Mouse (Mus musculus): ENCODE data around the gene Cadm3.
A peak's percentile ranks its signal among the peaks of the same experiment; 100 is the strongest.

Cadm3 gene

DNA sequence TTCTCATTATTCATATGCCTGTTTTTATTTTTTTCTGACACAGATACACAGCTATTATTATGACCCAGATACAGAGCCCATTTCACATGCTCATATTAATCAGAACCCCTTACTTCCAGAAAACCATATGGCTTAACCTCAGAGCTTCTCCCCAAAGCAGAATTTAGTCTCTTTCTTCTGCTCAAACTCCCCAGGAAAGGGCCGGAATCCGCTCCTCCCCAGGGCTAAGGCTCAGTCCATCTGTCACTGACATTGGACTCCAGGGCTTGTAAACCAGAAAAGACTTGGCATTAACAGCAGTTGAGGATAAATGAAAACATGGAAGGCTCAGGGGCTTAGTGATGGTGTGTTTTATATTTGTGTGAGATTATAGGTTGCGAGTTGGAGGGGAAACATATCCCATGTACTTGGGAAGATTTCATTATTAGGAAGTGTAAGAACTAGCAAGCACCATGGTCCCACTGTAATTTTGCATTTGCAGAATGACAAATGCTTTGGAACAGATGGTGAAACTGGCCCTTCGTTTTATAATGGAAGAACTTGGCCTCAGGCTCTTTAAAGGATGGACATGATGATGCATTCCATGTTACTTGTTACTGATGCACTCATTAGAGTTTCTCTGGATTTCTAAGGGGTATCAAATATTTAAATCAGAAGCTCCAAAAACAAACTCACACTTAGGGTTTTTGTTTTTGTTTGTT lies 7.8 kb downstream of the Cadm3 start:
- no peak for DNase-seq (ENCODE audit: low spot score in 2 of 2)

DNA sequence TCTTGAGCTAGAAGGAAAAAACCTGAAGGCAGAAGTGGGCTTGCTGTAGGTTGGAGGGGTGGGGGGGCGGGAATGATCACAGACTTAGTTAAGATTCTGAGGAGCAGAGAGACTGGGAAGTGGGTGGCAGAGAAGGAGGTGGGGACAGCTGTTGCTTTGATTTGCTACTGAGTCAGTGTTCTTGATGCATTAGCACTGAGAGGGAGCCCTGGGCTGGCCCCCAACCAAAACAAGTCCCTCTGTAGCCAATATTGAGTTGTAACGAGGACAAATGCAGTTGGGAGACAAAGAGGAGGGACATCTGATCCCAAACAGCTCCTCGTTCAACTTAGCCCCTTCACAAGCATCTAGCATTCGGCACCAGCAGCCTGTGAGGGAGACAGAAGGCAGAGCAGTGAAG lies 9.7 kb downstream of the Cadm3 start:
- DNase-seq (ENCODE audit: low spot score in 2 of 2): no peak

DNA sequence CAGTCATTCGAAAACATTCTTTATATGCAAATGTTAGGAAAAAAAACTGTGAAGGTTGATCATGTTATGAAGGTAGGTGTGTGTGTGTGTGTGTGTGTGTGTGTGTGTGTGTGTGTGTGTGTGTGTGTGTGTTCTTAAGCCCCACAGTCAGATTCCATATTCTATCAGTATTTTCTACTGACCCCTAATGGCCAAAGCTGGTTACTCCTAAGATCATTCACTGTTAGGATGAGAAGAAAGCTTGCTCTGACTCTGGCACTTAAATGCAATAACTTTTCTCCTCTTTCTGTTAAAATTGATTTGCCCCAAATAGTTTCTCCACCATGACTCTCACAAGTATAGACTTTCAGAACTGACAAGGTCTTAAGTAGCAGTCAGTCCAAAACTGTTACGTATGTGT lies 10.8 kb downstream of the Cadm3 start:
- no peak for DNase-seq (ENCODE audit: low spot score in 2 of 2)

DNA sequence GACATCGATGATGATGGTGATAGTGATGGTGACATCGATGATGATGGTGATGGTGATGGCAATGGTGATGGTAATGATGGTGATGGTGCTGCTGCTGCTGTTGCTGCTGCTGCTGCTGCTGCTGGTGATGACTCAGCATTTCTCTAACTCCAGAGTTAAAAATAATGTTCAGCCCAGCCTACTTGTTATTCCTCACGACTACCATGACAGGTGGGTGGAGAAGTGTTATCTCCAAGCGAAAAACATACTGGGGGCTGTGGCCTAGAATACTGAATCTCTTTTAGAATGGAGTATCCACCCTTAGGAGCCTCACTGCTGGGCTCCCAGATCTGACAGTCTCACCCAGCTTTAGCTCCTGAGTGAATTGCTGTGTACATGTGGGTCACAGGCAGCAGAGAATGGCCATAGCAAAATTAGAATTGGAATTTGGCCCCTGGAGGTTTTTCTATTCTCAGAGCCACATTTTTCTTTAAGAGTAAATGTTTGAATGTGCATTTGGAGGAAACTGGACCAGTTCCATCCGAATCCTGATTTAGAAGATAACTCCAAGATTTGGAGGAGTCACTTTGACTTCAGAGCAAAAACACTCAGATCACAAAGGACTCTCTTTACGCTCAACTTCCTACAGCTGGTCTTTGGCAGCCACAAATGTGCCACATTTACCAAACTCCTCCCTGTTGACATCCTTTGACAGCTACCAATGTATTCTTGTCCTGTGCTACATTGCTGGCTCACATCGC lies 12.2 kb downstream of the Cadm3 start:
- no peak for DNase-seq (ENCODE audit: low spot score in 2 of 2)

DNA sequence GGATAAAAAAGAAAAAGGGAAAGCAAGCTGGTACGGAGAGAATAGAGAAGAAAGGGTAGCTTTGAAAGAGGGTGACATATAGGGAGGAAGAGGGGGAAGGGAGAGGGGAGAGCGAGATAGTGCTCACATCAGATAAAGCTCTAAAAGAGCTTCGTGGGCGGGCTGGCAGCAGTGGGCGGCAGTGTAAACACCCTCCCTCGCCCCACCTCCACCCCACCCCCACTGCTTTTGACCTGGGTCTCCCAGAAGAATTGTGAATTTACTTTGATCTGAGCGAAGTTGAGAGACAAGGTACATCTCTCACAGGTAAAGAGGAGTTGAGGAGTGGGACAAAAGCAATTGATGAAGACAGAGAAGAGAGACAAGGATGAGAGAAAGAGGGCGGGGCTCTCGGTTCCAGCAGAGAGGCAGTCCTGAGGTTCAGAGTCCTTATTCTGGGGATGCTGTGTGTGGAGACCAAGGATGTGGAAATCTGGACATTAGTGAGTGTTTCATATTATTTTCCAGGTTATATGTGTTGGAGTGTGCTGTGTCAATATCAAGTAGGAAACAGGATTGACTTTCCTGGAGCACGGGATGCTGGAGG lies 17.0 kb downstream of the Cadm3 start, which contains the start of gene Aim2:
TSS of gene Aim2 (plus strand) at position 508 of the 586 bp plus-strand sequence.
- DNase-seq (ENCODE audit: low spot score in 2 of 2): no peak

DNA sequence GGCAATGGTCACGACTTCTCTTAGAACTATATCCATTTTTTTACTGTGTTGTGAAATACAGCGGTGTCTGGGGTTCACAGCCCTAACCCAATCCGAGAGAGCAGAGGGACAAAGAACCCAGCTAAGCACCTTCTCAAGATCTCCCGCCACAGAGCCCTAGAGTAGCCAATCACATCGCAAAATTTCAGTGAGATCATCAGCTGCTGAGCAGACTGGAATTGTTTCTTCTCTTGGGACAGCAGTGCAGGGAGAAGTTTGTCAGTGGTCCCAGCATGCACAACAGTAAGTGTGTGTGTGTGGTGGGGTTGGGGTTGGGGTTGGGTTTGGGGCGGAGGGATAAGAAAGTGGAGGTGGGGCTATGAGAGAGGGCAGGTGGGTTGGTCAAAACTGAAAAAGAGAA lies 17.5 kb downstream of the Cadm3 start:
- peak; percentile 23 to 27 for DNase-seq (ENCODE audit: low spot score in 2 of 2)

DNA sequence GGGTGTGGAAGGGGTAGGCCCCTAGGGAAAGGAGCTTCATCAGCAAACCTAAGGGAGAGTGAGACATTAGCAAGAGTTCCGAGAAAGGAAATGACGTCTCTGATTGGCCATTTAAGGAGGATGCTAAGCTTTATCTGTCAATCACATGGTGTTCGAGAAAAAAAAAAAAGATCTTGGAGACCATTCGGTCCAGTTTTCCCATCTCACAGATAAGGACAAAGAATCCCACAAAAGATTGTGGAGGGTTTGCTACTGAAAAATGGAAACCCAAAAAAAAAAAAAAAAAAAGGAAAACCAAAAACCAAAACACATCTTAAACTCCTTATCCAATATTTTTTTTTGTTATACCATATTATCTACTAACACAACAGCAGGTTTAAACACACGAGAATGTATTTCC lies 18.3 kb downstream of the Cadm3 start:
- no peak for DNase-seq (ENCODE audit: low spot score in 2 of 2)

DNA sequence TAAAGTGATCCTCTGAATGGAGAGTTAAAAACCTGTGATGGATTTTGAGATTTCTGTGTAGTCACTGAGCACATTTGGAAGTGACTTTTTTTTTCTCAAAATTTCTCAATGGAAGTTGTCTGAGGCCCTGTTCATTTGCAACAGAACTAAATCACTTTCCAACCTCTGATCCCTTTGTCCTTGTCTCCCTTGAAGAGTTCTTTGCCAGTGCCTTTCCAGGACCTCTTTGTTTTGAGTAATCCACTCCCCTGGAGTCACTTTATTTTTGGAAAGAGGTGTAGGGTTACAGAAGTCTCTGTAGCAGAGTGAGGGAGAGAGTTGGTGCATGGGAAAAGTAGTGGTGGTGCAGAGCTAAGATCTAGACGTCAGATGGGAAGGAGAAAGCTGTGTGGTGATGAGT lies 19.0 kb downstream of the Cadm3 start:
- DNase-seq (ENCODE audit: low spot score in 2 of 2): peak in 1 of 2 experiments; percentile 8

DNA sequence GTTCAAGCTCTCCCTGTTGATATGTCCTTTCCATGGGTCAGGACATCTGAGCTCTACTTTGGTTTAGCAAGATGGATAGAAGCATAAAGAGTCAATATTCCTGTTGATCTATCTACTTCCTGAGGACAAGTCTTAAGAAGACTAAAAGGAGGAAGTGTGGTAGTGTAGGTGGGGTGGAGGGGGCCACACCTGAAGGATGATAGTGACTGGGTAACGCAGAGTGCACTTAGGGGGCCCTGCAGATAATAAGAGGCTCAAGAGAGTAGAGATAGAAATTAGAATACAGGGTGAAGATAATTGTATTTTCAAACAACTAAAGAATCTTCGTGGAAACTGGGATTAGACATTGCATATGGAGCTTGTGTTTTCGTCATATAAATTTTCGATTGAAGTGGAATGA lies 22.4 kb downstream of the Cadm3 start:
- DNase-seq (ENCODE audit: low spot score in 2 of 2): no peak

DNA sequence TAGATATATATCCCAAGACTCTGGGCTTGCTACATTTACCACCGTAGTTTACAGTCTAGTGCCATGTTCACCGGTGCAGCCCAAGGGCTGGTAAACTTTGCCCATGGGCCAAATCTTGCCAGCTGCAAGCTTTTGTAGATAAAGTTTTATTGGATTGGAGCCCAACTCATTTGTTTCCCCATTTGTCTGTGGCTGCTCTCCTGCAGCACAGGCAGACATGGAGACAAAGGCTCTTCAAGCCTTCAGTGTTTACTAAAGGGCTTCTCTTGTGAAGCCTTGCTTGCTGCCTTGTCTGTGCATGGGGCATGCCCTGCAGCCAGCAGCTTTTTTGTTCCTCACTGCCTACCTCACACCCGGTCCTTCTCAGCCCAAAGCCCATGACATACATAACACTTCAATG lies 23.6 kb downstream of the Cadm3 start:
- DNase-seq (ENCODE audit: low spot score in 2 of 2): no peak

DNA sequence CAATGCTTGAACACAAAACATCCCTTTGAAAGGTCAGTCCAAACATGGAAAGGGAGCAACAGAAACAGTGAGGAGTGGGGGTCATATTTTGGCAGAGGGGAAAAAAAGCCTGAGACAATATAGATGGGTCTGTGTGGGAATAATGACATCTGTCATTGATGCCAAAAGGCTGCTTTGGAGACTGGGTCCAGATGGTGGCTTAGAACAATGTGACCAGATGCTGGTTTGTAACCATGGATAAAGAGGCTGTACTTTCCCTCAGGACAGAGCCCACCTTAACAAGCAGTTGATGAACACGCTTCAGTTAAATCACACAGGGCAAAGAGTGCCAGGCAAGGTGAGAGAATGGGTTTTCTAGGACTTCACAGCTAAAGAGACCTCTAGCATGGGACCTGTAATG lies 25.1 kb downstream of the Cadm3 start:
- DNase-seq (ENCODE audit: low spot score in 2 of 2): no peak

DNA sequence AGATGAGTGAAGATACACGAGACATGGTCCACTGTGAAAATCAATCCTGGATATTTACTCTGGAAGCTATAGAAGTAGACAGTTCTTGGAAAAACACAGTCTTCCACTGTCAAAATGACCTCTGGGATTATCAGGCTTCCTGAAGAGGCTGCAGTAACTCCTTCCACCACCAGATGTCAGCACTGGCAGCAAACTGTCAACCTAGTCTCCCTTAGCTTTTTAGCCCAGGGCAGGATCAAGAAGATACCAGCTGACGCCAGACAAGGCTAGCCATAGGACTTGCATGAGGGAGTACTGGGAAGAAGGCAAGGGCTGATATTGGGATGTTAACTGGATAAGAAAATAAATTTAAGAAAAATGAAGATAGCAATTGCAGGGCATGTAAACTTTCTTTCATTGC lies 28.0 kb downstream of the Cadm3 start:
- peak in 1 of 2 experiments; percentile 29 for DNase-seq (ENCODE audit: low spot score in 2 of 2)

DNA sequence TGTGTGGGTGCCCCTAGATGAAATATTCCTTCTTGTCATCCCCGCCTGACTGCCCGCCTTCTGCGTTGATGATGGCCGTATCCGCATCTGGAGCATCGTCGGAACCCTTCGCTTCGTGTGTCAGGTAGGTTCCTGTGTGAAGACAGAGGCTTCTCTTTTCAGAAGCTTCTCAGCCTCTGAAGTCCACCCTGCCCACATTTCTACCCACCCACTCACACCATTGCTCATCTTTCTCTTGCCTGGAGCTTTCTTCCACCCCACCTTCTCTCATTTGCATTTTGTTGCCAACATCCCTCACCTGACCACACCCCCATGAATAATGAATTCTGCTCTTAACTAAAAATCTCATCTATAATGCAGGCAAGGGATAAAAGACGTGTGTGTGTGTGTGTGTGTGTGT lies 30.5 kb downstream of the Cadm3 start:
- no peak for DNase-seq (ENCODE audit: low spot score in 2 of 2)

DNA sequence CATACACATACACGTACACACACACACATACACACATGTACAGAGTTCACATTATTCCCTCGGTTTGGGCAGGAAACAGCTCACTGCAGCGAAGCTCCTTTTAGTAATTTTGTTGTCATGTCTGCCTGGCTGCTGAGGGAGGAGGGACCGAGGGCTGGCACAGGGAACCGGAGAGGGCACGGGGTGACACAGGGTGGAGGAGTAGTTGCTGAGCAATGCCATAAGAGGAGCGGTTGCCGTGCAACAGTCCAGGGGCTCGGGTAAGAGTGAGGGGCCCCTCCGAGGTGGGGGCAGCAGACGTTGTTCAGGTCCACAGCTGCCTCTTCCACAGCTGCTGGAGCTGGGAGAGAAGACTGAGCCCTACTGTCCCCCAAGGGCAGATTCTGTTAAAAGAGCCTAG lies 31.6 kb downstream of the Cadm3 start:
- no peak for DNase-seq (ENCODE audit: low spot score in 2 of 2)

DNA sequence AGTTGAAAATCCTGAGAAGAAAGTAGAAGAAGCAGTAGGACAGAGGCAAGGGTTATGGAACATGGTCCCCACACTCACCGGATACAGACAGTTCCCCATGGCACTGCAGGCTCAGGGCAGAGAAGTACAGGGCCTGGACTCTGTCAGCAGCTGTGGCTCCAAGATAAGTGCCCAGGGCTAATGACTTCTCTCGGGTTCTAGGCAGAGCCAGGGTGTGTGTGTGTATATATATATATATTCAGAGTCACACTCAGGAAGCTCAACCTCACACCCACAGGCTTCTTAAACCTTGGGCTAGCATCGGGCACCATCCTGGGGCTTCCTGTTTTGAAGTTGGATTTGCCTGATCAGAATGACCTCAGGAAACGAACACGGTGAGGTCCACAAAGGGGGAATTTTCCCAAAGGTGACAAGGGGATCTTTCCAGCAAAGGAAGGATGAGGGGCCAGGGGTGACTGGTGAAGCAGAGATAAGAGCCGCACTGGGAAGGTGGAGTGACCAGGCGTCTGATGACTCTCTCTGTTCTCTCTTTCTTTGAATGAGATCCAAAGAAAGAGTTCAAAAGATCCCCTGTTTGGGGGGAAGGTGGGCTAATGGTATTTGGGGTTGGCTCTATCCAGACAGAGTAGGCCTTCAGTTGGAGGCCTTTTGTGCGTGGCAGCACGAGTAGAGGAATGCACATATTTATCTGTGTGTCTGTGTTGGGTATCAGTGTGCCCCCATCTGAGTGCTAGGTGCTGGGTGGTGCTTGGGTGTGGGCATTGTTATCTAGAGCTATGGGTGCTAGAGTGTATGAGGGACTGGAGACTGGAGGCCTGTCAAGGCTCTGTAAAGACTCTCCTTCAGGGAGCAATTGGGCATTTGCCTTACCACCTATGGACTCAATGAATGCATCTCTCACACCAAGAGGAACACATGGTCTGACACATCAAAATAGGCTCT lies 33.9 kb downstream of the Cadm3 start, which contains the start of gene Ackr1:
TSS of gene Ackr1 (minus strand) at position 439 of the 942 bp plus-strand sequence.
- DNase-seq (ENCODE audit: low spot score in 2 of 2): no peak

DNA sequence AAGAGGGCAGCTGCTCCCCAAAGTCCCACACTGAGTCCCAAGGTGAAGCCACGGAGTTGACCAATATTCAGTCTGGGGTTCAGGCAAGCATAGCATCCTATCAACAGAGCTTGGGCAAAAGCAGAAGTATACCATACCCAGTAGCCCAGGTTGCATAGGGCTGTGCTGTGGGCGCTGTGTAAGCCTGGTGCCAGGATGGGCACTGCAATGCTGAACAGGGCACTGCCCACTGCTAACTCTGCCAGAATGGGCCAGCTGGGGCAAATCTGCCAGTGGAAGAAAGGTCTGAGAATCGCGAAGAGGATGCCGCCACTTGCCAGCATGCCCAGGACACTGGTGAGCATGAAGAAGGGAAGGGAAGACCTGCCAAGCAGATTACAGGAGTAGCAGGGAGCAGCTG lies 35.1 kb downstream of the Cadm3 start:
- DNase-seq (ENCODE audit: low spot score in 2 of 2): no peak

DNA sequence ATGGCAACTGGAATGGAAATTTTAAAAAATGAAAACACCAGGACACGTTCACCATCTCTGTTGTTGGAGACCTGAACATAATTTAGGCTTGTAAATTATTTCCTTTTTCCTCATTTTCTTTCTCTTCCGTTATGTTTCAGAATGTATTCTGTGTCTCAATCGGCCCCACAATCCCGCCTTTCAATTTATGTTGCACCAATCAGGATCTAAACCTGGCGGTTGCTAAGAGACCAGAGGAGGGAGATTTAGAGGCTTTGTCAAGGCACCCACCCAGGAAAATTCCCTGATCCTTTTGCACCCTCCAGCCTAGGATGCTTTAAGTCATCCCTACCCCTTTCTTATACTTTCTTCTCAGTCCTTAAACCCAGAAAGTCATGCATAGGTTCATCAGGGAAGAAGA lies 37.8 kb downstream of the Cadm3 start:
- no peak for DNase-seq (ENCODE audit: low spot score in 2 of 2)

DNA sequence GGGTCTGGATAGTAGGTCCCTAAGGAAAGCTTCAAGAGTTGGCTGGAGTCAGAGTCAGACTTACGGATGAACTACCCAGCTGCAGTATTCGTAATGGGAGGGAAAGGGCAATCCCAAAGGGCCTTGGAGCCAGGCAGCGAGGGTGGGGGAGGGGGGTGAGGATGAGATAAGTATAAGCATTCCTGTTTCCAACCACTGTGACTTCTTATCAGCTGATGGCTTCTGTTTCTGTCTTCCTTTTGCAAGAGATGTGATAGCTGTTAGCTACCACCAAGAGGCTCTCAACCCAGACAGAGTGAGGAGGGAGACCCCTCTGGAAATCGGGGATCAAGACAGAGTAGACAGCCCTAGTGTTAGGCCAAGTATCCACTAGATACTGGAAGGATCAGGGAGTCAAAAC lies 38.3 kb downstream of the Cadm3 start:
- DNase-seq (ENCODE audit: low spot score in 2 of 2): no peak

DNA sequence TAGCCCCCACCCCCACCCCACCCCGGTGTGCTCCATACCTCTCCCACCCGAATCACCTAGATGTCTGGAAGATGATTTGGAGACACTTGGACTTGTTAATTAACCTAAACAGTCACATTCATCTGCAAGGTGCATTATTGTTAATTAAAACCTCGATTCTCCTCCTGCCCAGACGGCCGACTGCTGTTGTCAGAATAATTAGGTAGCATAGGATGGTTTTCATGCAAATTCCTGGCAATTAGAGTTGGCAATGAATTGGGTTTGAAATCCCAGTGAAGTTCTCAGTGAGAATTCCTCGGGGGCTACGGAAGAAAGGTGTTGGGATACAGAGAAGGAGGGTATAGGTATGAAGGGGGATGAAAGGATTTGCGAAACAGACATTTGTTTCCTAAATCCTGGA lies 39.0 kb downstream of the Cadm3 start:
- DNase-seq (ENCODE audit: low spot score in 2 of 2): no peak

DNA sequence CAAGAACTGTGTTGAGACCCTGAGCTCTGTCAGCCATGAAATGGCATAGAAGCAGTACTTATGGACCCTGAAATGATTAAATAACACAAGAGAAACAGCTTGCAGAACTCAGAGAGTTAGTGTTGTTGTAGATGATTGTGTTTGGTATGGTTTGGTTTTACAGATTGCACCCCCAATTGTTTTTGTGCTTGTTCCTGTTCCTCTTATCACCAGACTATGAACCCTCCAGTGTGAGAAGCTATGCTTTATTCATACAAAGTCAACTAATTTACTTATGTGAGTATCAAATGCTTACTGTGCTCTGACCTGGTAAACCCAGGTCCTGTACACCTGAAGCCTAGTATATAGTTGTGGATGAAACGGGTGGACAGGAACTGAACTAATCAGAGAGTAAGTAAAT lies 40.9 kb downstream of the Cadm3 start:
- no peak for DNase-seq (ENCODE audit: low spot score in 2 of 2)

DNA sequence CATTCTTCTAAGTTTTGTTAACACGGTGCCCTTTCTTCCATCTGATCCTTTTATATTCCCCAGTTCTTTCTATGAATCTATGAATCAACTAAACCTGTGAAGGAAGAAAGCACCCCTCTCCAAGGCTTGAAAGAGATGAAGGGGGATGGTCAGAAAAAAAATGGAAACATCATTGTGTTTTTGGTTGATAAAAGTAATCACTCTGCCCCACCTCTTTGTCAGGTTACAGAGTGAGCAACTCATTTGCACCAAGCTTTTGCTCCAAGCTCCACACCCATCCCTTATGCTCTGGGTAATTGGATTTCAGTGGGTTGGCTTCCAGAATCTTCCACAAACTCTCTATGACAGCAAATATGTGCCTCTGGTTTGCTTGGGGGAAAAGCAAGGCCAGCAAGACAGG lies 42.1 kb downstream of the Cadm3 start:
- no peak for DNase-seq (ENCODE audit: low spot score in 2 of 2)

DNA sequence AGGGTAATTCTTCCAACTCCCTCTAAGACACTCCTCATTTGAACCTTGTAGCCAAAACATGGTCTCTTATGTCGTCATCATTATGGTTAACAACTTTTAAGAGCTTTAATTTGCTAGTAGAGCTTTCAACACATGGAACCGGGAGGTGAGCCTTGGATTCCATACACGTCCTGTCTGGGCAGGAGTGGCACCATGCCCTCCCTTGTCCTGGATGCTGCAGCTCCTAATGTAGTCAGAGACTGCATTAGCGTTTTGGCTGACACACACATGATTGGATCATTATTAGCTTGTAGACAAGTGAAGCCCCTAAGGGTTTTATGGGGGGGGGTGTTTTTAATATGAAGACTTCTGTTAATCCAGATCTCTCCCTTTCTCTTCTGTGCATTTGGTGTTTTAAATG lies 42.5 kb downstream of the Cadm3 start:
- DNase-seq (ENCODE audit: low spot score in 2 of 2): no peak
